Mouse (Mus musculus) left cerebral cortex, adult 6 months (tissue): ENCODE measurements around the gene Sebox. TPM values are rescaled to one million over a fixed set of nuclear protein-coding genes. Genes with fewer than 3 reads are reported as not detected.

Experiments used
- long read RNA-seq, 2 experiments: library from polyadenylated mRNA; unstranded; transcript quantifications; one replicate each; pipeline ENCODE4 v2.0.0; 2019 to 2020
- polyA plus RNA-seq: library from polyadenylated mRNA; unstranded; fragments of <200 nt; fragmentation: Nextera tagmentation; gene quantifications from 2 replicates; pipeline ENCODE4 v1.2.3, GENCODE M21; 2021

The Sebox gene
- 1.9 and 2.2 TPM in 2 replicates for polyA plus RNA-seq
- long read RNA-seq, experiment 1, transcript Sebox-201 (3 exons, 1,351 nt), result major isoform, 10 of 10 reads
- long read RNA-seq, experiment 1, partial matches to known transcripts, result 0 of 10 reads
- long read RNA-seq, experiment 1, other reads (novel, unspliced or antisense), result 0 of 10 reads
- long read RNA-seq, experiment 2, partial matches to known transcripts, result 0 of 1 reads
- long read RNA-seq, experiment 2, other reads (novel, unspliced or antisense), result 0 of 1 reads

GRCm38 (mm10) chr11:78502909-78503650 is at the start of gene Sebox:
TSS of gene Sebox (plus strand) at chr11:78503447.

GRCm38 (mm10) chr11:78465568-78466180 is 37.6 kb upstream of the Sebox start, which contains the start of gene Slc46a1:
TSS of gene Slc46a1 (plus strand) at chr11:78465697.

GRCm38 (mm10) chr11:78497544-78498522 is 5.4 kb upstream of the Sebox start, which contains the start of gene Sarm1:
TSS of gene Sarm1 (minus strand) at chr11:78497754.

GRCm38 (mm10) chr11:78499004-78499403 is 4.2 kb upstream of the Sebox start, which contains the start of gene Vtn:
TSS of gene Vtn (plus strand) at chr11:78499091.

GRCm38 (mm10) chr11:78512025-78512957 is 9.0 kb downstream of the Sebox start, which contains the start of the genes Tmem199 and Poldip2:
TSS of gene Tmem199 (minus strand) at chr11:78512172.
TSS of gene Poldip2 (plus strand) at chr11:78512193.

GRCm38 (mm10) chr11:78536080-78536689 is 32.9 kb downstream of the Sebox start, which contains the start of the genes Tnfaip1 and Ift20:
TSS of gene Tnfaip1 (minus strand) at chr11:78536332.
TSS of gene Ift20 (plus strand) at chr11:78536361.

GRCm38 (mm10) chr11:78550168-78551058 is 47.2 kb downstream of the Sebox start, which contains the start of gene Tmem97:
TSS of gene Tmem97 (minus strand) at chr11:78550777.

Other genes starting within 250 kb of the Sebox start
- gene 2610507B11Rik, start 241.7 kb upstream of the Sebox start, polyA plus RNA-seq, result 46.6 and 50.5 TPM in 2 replicates
- 2.7 and 2.8 TPM in 2 replicates for gene BC030499, start 212.6 kb upstream of the Sebox start, polyA plus RNA-seq
- 1.7 TPM in 2 replicates for gene Spag5, start 201.9 kb upstream of the Sebox start, polyA plus RNA-seq
- 1,417 and 1,712 TPM in 2 replicates for gene Aldoc, start 180.5 kb upstream of the Sebox start, polyA plus RNA-seq
- gene Pigs, start 175.0 kb upstream of the Sebox start, polyA plus RNA-seq, result 53.9 and 59.8 TPM in 2 replicates
- gene Unc119, start 160.0 kb upstream of the Sebox start, polyA plus RNA-seq, result 7.4 and 56.0 TPM in 2 replicates
- not detected in 2 replicates for gene Foxn1, start 116.9 kb upstream of the Sebox start, polyA plus RNA-seq
- not detected in 2 replicates for gene Slc13a2, start 81.2 kb upstream of the Sebox start, polyA plus RNA-seq
- gene Slc46a1, start 37.8 kb upstream of the Sebox start, polyA plus RNA-seq, result 12.3 and 16.4 TPM in 2 replicates
- gene Sarm1, start 5.7 kb upstream of the Sebox start, polyA plus RNA-seq, result 16.2 and 17.2 TPM in 2 replicates
- gene Vtn, start 4.4 kb upstream of the Sebox start, polyA plus RNA-seq, result 50.1 and 59.0 TPM in 2 replicates
- gene Tmem199, start 8.7 kb downstream of the Sebox start, polyA plus RNA-seq, result 61.9 and 65.7 TPM in 2 replicates
- 155 and 159 TPM in 2 replicates for gene Poldip2, start 8.7 kb downstream of the Sebox start, polyA plus RNA-seq
- 16.2 and 24.4 TPM in 2 replicates for gene Tnfaip1, start 32.9 kb downstream of the Sebox start, polyA plus RNA-seq
- 185 and 201 TPM in 2 replicates for gene Ift20, start 32.9 kb downstream of the Sebox start, polyA plus RNA-seq
- gene Tmem97, start 47.3 kb downstream of the Sebox start, polyA plus RNA-seq, result 40.5 and 42.6 TPM in 2 replicates
- gene Nlk, start 193.9 kb downstream of the Sebox start, polyA plus RNA-seq, result 29.7 and 68.6 TPM in 2 replicates
- gene Ccnq, start 248.3 kb downstream of the Sebox start, polyA plus RNA-seq, result 57.5 and 67.6 TPM in 2 replicates